Mouse (Mus musculus) kidney, embryonic 16.5 days (tissue): ENCODE measurements at regions not wholly inside any gene's neighbourhood (a gene's known extent, or its start where the extent isn't known, plus 50 kb on each side); places are given as distances from the start of the nearest gene placed in this dataset.

Experiments
- ATAC-seq: fragments of 200-750 bp; cut with Nextera tagmentation; 2 replicates; pipeline ENCODE4 v1.8.0; 2017; ENCODE audit warnings: moderate TSS enrichment; ENCODE audit not compliant: low FRiP score, low TSS enrichment
- H3K27ac ChIP-seq: fragments of 300-500 bp; sonication (generic); 2 replicates; pipeline ENCODE4 v1.5.1; 2014; ENCODE audit warnings: low read length
- H3K27me3 ChIP-seq: fragments of 300-500 bp; sonication (generic); 2 replicates; pipeline ENCODE4 v1.6.1; 2014; ENCODE audit warnings: low read length, control low read depth, mixed read lengths; ENCODE audit not compliant: insufficient read depth
- H3K36me3 ChIP-seq: fragments of 300-500 bp; sonication (generic); 2 replicates; pipeline ENCODE4 v1.6.1; 2014; ENCODE audit warnings: low read length, control low read depth, mixed read lengths; ENCODE audit not compliant: insufficient read depth
- H3K4me1 ChIP-seq: fragments of 300-500 bp; sonication (generic); 2 replicates; pipeline ENCODE4 v1.6.1; 2014; ENCODE audit warnings: low read length, control low read depth, mixed read lengths; ENCODE audit not compliant: insufficient read depth
- H3K4me2 ChIP-seq: fragments of 300-500 bp; sonication (generic); replicated peaks from 2 replicates; pipeline ENCODE4 v1.6.1; 2014; ENCODE audit warnings: low read depth, low read length
- H3K4me3 ChIP-seq: fragments of 300-500 bp; sonication (generic); 2 replicates; pipeline ENCODE4 v1.5.1; 2014; ENCODE audit warnings: mild to moderate bottlenecking, low read length
- H3K9ac ChIP-seq: fragments of 300-500 bp; sonication (generic); replicated peaks from 2 replicates; pipeline ENCODE4 v1.6.1; 2014; ENCODE audit warnings: low read length
- H3K9me3 ChIP-seq: fragments of 300-500 bp; sonication (generic); 2 replicates; pipeline ENCODE4 v1.6.1; 2016; ENCODE audit warnings: low read length, control low read depth
- WGBS: fragments of 180-500 bp; shearing (Covaris S2); extraction: QIAGEN DNeasy Blood & Tissue Kit; methylation state at CpG from one replicate; pipeline ENCODE4 v1.1.7; 2014; 5-methylcytosine and 5-hydroxymethylcytosine counted together

- H3K27ac ChIP-seq: no peak overlapping the region
- H3K36me3 ChIP-seq: no peaks in the 10 kb centered on the region
- no peak overlapping the region for H3K4me3 ChIP-seq
- no peaks in the 10 kb centered on the region for H3K9me3 ChIP-seq
- 83% methylated on average over 3 of the region's 3 CpGs for WGBS
- no peak overlapping the region for H3K9ac ChIP-seq
- H3K27me3 ChIP-seq: no peaks in the 10 kb centered on the region
- no peak overlapping the region for H3K4me2 ChIP-seq
- no peaks in the 10 kb centered on the region for H3K4me1 ChIP-seq
- ATAC-seq: no peak
Measured at GRCm38 (mm10) chr2:9047980-9048379, 833.1 kb upstream of the 4930412O13Rik start.

- Histone ChIP-seq H3K4me3 (no peak overlapping the region), H3K4me1 (no peaks in the 10 kb centered on the region), H3K27me3 (no peaks in the 10 kb centered on the region), H3K4me2 (no peak overlapping the region), H3K27ac (no peak overlapping the region), H3K9ac (no peak overlapping the region), H3K36me3 (no peaks in the 10 kb centered on the region), H3K9me3 (no peaks in the 10 kb centered on the region)
- WGBS: 71% methylated on average over 1 of the region's 1 CpGs
- ATAC-seq: no peak
Measured at GRCm38 (mm10) chr2:9073851-9074250, 807.2 kb upstream of the 4930412O13Rik start.

GRCm38 (mm10) chr2:9078158-9078557 is 802.9 kb upstream of the 4930412O13Rik start:
- H3K27ac ChIP-seq: no peak overlapping the region
- no peaks in the 10 kb centered on the region for H3K4me1 ChIP-seq
- no peaks in the 10 kb centered on the region for H3K27me3 ChIP-seq
- 75% methylated on average over 4 of the region's 4 CpGs for WGBS
- no peak overlapping the region for H3K4me2 ChIP-seq
- no peak overlapping the region for H3K4me3 ChIP-seq
- no peak for ATAC-seq
- no peaks in the 10 kb centered on the region for H3K9me3 ChIP-seq
- no peak overlapping the region for H3K9ac ChIP-seq
- H3K36me3 ChIP-seq: no peaks in the 10 kb centered on the region

- Histone ChIP-seq H3K4me2 (no peak overlapping the region), H3K9me3 (no peaks in the 10 kb centered on the region), H3K9ac (no peak overlapping the region), H3K27me3 (no peaks in the 10 kb centered on the region), H3K4me1 (no peaks in the 10 kb centered on the region), H3K27ac (no peak overlapping the region), H3K4me3 (no peak overlapping the region), H3K36me3 (no peaks in the 10 kb centered on the region)
- WGBS: 95% methylated on average over 1 of the region's 1 CpGs
- ATAC-seq: no peak
Measured at GRCm38 (mm10) chr2:9081746-9082145, 799.3 kb upstream of the 4930412O13Rik start.

- ATAC-seq: no peak
- Histone ChIP-seq H3K36me3 (no peaks in the 10 kb centered on the region), H3K4me1 (no peaks in the 10 kb centered on the region), H3K27ac (no peak overlapping the region), H3K9ac (no peak overlapping the region), H3K9me3 (no peaks in the 10 kb centered on the region), H3K4me2 (no peak overlapping the region), H3K27me3 (no peaks in the 10 kb centered on the region), H3K4me3 (no peak overlapping the region)
- 74% methylated on average over 4 of the region's 4 CpGs for WGBS
Measured at GRCm38 (mm10) chr2:9095317-9095716, 785.7 kb upstream of the 4930412O13Rik start.

- H3K9ac ChIP-seq: no peak overlapping the region
- H3K27ac ChIP-seq: no peak overlapping the region
- H3K4me3 ChIP-seq: no peak overlapping the region
- H3K27me3 ChIP-seq: no peaks in the 10 kb centered on the region
- H3K9me3 ChIP-seq: no peaks in the 10 kb centered on the region
- H3K4me1 ChIP-seq: no peaks in the 10 kb centered on the region
- ATAC-seq: no peak
- H3K4me2 ChIP-seq: no peak overlapping the region
- no peaks in the 10 kb centered on the region for H3K36me3 ChIP-seq
- WGBS: 74% methylated on average over 3 of the region's 3 CpGs
Measured at GRCm38 (mm10) chr2:9116697-9117096, 764.4 kb upstream of the 4930412O13Rik start.

- Histone ChIP-seq H3K4me3 (no peak overlapping the region), H3K27ac (no peak overlapping the region), H3K4me2 (no peak overlapping the region), H3K9ac (no peak overlapping the region), H3K27me3 (no peaks in the 10 kb centered on the region), H3K36me3 (no peaks in the 10 kb centered on the region), H3K4me1 (no peaks in the 10 kb centered on the region), H3K9me3 (no peaks in the 10 kb centered on the region)
- 53% methylated on average over 5 of the region's 5 CpGs for WGBS
- ATAC-seq: no peak
Measured at GRCm38 (mm10) chr2:9117523-9117922, 763.5 kb upstream of the 4930412O13Rik start.

GRCm38 (mm10) chr2:9136963-9137362 is 744.1 kb upstream of the 4930412O13Rik start:
- Histone ChIP-seq H3K27ac (no peak overlapping the region), H3K9ac (no peak overlapping the region), H3K9me3 (no peaks in the 10 kb centered on the region), H3K4me1 (no peaks in the 10 kb centered on the region), H3K36me3 (no peaks in the 10 kb centered on the region), H3K27me3 (no peaks in the 10 kb centered on the region), H3K4me2 (no peak overlapping the region), H3K4me3 (no peak overlapping the region)
- ATAC-seq: no peak; the same call in 1 of the 2 replicates
- 17% methylated on average over 4 of the region's 4 CpGs for WGBS

- Histone ChIP-seq H3K36me3 (no peaks in the 10 kb centered on the region), H3K4me2 (no peak overlapping the region), H3K27me3 (no peaks in the 10 kb centered on the region), H3K9ac (no peak overlapping the region), H3K4me1 (no peaks in the 10 kb centered on the region), H3K27ac (no peak overlapping the region), H3K4me3 (no peak overlapping the region), H3K9me3 (no peaks in the 10 kb centered on the region)
- ATAC-seq: no peak
- WGBS: 86% methylated on average over 1 of the region's 1 CpGs
Measured at GRCm38 (mm10) chr2:9141411-9141810, 739.6 kb upstream of the 4930412O13Rik start.

GRCm38 (mm10) chr2:9155604-9156003 is 725.4 kb upstream of the 4930412O13Rik start:
- no peak for ATAC-seq
- Histone ChIP-seq H3K27me3 (no peaks in the 10 kb centered on the region), H3K9ac (no peak overlapping the region), H3K4me1 (no peaks in the 10 kb centered on the region), H3K4me2 (no peak overlapping the region), H3K27ac (no peak overlapping the region), H3K4me3 (no peak overlapping the region), H3K36me3 (no peaks in the 10 kb centered on the region), H3K9me3 (no peaks in the 10 kb centered on the region)
- WGBS: 91% methylated on average over 5 of the region's 5 CpGs

- no peak overlapping the region for H3K4me2 ChIP-seq
- no peaks in the 10 kb centered on the region for H3K27me3 ChIP-seq
- no peak for ATAC-seq
- H3K4me1 ChIP-seq: no peaks in the 10 kb centered on the region
- no peak overlapping the region for H3K4me3 ChIP-seq
- H3K27ac ChIP-seq: no peak overlapping the region
- no peak overlapping the region for H3K9ac ChIP-seq
- no peaks in the 10 kb centered on the region for H3K9me3 ChIP-seq
- H3K36me3 ChIP-seq: no peaks in the 10 kb centered on the region
Measured at GRCm38 (mm10) chr2:9160181-9160580, 720.9 kb upstream of the 4930412O13Rik start.
